Mouse (Mus musculus) gastrocnemius, postnatal 14 days (tissue): ENCODE measurements around the gene AA986860. TPM values are rescaled to one million over a fixed set of nuclear protein-coding genes. Genes with fewer than 3 reads are reported as not detected.

ENCODE experiments used
- DNase-seq: peaks from one replicate; pipeline ENCODE4 v3.0.0; 2021; ENCODE audit warnings: mixed read lengths
- intact Hi-C: fragments of 180-260 bp; cut with DNase I; formaldehyde crosslinking; loops from one replicate; pipeline ENCODE4 v1.15.1; 2025; ENCODE audit warnings: low total_unique reads
- total RNA-seq, 2 experiments: library from RNA; stranded (reverse); gene quantifications; 2 replicates each; pipeline ENCODE4 v1.2.3; 2021

Gene AA986860
- total RNA-seq, 2 experiments from 2014 or later = 0.44 to 0.49 TPM

GRCm38 (mm10) chr1:130769925-130770324, 38.1 kb downstream of the AA986860 start:
- intact Hi-C loops = loop anchor here (10.0 kb wide), 1 partner anchor 225 kb away; no protein-coding TSS in a partner anchor
- DNase-seq = no peak

GRCm38 (mm10) chr1:130770487-130770886, 38.7 kb downstream of the AA986860 start:
- no peak for DNase-seq
- intact Hi-C loops = loop anchor here (10.0 kb wide), 1 partner anchor 226 kb away; no protein-coding TSS in a partner anchor

GRCm38 (mm10) chr1:130770981-130771494, 39.3 kb downstream of the AA986860 start:
- intact Hi-C loops = loop anchor here (10.0 kb wide), 1 partner anchor 226 kb away; no protein-coding TSS in a partner anchor
- DNase-seq = no peak

GRCm38 (mm10) chr1:130775234-130775633, 43.5 kb downstream of the AA986860 start:
- intact Hi-C loops = loop anchor here (10.0 kb wide), 1 partner anchor 230 kb away; no protein-coding TSS in a partner anchor
- DNase-seq = no peak

- no peak for DNase-seq
- intact Hi-C loops = loop anchor here (10.0 kb wide), 1 partner anchor 231 kb away; no protein-coding TSS in a partner anchor
These were observed 44.0 kb downstream of the AA986860 start for GRCm38 (mm10) chr1:130775691-130776331.

GRCm38 (mm10) chr1:130776645-130777044, 44.9 kb downstream of the AA986860 start:
- intact Hi-C loops = loop anchor here (10.0 kb wide), 1 partner anchor 232 kb away; no protein-coding TSS in a partner anchor
- DNase-seq = no peak

GRCm38 (mm10) chr1:130779867-130780266, 48.1 kb downstream of the AA986860 start:
- intact Hi-C loops = loop anchor here (10.0 kb wide), 2 partner anchors 85 to 235 kb away; no protein-coding TSS in a partner anchor
- no peak for DNase-seq

- intact Hi-C loops = loop anchor here (10.0 kb wide), 1 partner anchor 89 kb away; no protein-coding TSS in a partner anchor
- no peak for DNase-seq
These were observed 52.3 kb downstream of the AA986860 start for GRCm38 (mm10) chr1:130784054-130784453.

- intact Hi-C loops = loop anchor here (10.0 kb wide), 1 partner anchor 92 kb away; no protein-coding TSS in a partner anchor
- DNase-seq = no peak
These were observed 55.2 kb downstream of the AA986860 start for GRCm38 (mm10) chr1:130787001-130787400.

- intact Hi-C loops = loop anchor here (10.0 kb wide), 1 partner anchor 95 kb away; no protein-coding TSS in a partner anchor
- no peak for DNase-seq
These were observed 58.0 kb downstream of the AA986860 start for GRCm38 (mm10) chr1:130789512-130790451.

Other genes starting within 250 kb of the AA986860 start
- gene Zp3r, start 102.4 kb upstream of the AA986860 start, total RNA-seq = not detected
- not detected for gene C4bp, start 70.3 kb upstream of the AA986860 start, total RNA-seq
- gene Gm29427, start 16.2 kb upstream of the AA986860 start, total RNA-seq = under 1 TPM in 1 of 2 experiments, not detected in 1; 0.16 TPM
- 1 to 10 TPM; 3.3 to 3.7 TPM for gene Yod1, start 14.6 kb upstream of the AA986860 start, total RNA-seq
- gene Pfkfb2, start 2.7 kb upstream of the AA986860 start, total RNA-seq = 10 to 100 TPM in 1 of 2 experiments, 1 to 10 TPM in 1; 10.0 to 10.7 TPM
- gene Fcamr, start 68.9 kb downstream of the AA986860 start, total RNA-seq = not detected
- not detected for gene Pigr, start 94.7 kb downstream of the AA986860 start, total RNA-seq
- not detected for gene Fcmr, start 133.7 kb downstream of the AA986860 start, total RNA-seq
- not detected for gene Il24, start 155.5 kb downstream of the AA986860 start, total RNA-seq
- gene Il20, start 179.5 kb downstream of the AA986860 start, total RNA-seq = not detected
- gene Il19, start 208.1 kb downstream of the AA986860 start, total RNA-seq = not detected